Mouse (Mus musculus): Measurements from ENCODE around the gene Sec16b.

The Sec16b gene

GRCm38 (mm10) chr1:157506522-157506921, at the start of gene Sec16b:
Gene Sec16b (plus strand): TSS chr1:157506728.
- DNase-seq (ENCODE audit: low read depth, low spot score), result no peak

DNA sequence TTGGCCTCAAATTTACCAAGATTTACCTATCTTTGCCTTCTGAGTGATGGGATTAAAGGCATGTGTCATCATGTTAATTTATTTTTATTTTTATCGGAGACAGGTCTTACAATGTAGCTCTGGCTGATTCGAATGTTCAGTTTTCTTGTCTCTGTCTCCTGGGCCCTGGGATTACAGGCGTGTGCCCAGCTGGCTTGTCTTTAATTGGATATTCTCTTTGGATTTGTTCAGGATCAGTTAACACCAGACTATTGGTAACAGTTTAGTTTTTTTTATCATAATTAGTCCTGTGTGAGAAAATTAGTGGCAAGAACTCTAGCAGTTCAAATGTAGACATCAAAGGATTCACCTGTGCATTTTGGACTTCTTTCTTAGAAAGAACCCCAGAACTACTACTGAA, 48.7 kb upstream of the Sec16b start:
- DNase-seq (ENCODE audit: low read depth, low spot score), result no peak

- no peak for DNase-seq (ENCODE audit: low read depth, low spot score)
Observed at GRCm38 (mm10) chr1:157458421-157459208, 47.9 kb upstream of the Sec16b start, which contains the start of gene Cryzl2. Gene Cryzl2 (plus strand): TSS chr1:157458577.

GRCm38 (mm10) chr1:157459904-157460303, 46.6 kb upstream of the Sec16b start:
- DNase-seq (ENCODE audit: low read depth, low spot score), result no peak

DNA sequence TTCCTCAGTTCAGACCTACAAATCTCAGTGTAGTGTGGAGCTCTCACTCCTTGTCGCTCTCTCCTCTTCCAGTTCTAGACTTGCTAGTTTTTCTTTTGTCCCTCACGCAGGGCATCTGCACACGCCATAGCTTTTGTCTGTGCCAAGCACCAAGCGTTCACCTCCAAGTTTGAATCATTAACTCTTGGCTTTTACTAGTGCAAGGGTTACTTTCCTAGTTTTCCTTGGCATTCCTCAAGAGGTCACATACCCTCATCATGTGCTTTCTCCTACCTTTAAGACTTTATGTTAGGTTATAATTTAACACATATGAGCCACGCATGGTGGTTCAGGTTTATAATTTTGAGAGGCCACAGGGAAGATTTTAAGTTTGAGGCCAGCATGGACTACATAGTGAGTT, 45.3 kb upstream of the Sec16b start:
- no peak for DNase-seq (ENCODE audit: low read depth, low spot score)

GRCm38 (mm10) chr1:157462336-157462735, 44.2 kb upstream of the Sec16b start:
- no peak for DNase-seq (ENCODE audit: low read depth, low spot score)

- no peak for DNase-seq (ENCODE audit: low read depth, low spot score)
Observed at GRCm38 (mm10) chr1:157465194-157465593, 41.3 kb upstream of the Sec16b start.

- no peak for DNase-seq (ENCODE audit: low read depth, low spot score)
Observed at GRCm38 (mm10) chr1:157467866-157468265, 38.7 kb upstream of the Sec16b start.

DNA sequence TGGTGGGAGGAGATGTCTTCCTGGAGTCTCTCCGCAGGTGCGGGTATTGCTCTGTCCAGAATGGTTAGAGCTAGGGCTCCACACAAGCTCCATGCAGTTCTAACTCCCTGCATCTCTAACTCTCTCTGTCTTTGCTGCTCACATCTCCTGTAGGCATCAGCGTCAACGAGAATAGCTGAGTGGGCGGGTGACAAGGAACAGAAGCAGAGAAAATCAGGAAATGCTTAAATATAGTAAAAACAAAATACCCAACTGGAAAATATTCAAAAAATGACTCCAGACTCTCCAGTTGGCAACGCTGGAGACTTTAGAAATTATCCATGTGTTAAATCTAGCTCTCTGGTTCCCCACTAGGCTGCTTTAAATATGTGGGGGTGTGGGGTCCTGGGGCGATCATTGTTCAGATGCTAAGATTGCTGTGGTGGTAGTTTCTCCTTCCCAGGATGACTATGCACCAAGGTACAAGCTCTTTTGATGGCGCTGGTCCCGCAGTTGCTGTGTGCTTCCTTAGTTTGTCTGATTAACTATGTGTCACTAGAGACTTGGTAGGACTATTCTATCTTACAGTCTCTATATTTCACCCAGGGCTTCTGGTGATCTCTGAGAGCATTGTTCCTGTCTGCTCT, 35.7 kb upstream of the Sec16b start:
- no peak for DNase-seq (ENCODE audit: low read depth, low spot score)

DNA sequence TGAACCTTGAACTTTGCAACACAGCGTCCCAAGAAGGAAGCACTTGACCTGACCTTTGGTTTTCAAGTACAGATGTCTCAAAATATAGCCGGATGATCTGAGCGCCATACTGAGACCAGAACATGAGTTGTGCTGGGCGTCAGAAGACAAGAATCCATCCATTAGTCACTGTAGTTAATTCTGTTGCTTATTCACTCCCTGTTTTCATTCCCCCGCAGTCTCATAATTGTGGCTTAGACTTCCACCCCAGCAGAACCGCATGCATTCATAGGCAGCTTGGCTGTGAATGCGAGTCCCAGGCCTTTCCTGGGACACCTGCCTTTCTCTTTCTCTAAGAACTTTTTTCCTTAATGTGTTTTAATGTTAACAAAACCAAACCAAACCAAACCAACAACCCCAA, 33.8 kb upstream of the Sec16b start:
- DNase-seq (ENCODE audit: low read depth, low spot score), result no peak

DNA sequence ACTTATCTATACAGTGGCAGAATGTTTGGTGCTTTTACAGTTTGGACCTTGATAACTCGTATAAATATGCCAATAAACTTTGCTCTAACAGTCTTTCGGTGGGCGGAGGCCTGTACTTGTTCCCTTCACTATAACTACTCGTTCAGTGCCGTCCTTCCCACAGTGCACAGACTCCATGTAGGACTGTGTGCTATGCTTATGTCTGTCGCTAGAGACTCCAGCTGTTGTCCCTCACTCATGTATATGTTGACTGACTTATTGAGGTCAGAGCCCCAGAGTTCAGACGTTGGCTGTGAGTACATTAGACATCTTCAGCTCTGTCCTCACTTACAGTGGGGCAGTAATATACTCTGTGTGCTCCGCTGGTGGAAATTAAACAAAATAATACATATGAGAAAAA, 31.7 kb upstream of the Sec16b start:
- DNase-seq (ENCODE audit: low read depth, low spot score), result no peak

DNA sequence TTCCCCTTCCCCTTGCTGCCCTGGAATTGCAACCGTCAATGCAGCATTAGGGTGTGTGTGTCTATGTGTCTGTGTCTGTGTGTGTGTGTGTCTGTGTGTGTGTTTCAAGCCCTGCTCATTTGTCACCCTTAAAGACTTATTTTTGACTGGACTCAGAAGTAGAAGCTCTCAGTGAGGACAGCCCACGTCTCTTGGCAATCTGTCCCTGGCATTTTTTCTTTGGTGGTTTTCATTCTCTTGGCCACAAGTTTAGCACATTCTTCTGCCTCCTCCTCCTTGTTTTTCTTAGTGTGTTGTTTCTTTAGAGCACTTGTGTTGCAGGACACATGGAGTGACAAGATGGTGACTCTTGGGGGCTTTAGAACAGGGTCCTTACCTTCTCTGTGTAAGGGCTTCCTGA, 30.3 kb upstream of the Sec16b start:
- DNase-seq (ENCODE audit: low read depth, low spot score), result no peak

- no peak for DNase-seq (ENCODE audit: low read depth, low spot score)
Observed at GRCm38 (mm10) chr1:157480090-157480489, 26.4 kb upstream of the Sec16b start.

GRCm38 (mm10) chr1:157480901-157481300, 25.6 kb upstream of the Sec16b start:
- DNase-seq (ENCODE audit: low read depth, low spot score), result no peak

GRCm38 (mm10) chr1:157481666-157482065, 24.9 kb upstream of the Sec16b start:
- no peak for DNase-seq (ENCODE audit: low read depth, low spot score)

- no peak for DNase-seq (ENCODE audit: low read depth, low spot score)
Observed at GRCm38 (mm10) chr1:157484161-157484560, 22.4 kb upstream of the Sec16b start.

DNA sequence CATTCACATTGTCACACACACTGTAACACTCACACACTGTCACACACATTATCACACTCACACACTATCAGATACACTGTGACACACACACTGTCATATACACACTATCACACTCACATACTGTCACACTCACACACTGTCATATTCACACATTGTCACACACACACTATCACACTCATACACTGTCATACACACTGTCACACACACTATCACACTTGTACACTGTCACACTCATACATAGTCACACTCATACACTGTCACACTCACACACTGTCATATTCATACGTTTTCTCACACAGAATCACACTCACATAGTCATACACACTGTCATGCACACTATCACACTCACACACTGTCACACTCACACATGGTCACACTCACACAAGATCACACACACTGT, 5.9 kb upstream of the Sec16b start:
- no peak for DNase-seq (ENCODE audit: low read depth, low spot score)

- no peak for DNase-seq (ENCODE audit: low read depth, low spot score)
Observed at GRCm38 (mm10) chr1:157501352-157501945, 5.1 kb upstream of the Sec16b start.

DNA sequence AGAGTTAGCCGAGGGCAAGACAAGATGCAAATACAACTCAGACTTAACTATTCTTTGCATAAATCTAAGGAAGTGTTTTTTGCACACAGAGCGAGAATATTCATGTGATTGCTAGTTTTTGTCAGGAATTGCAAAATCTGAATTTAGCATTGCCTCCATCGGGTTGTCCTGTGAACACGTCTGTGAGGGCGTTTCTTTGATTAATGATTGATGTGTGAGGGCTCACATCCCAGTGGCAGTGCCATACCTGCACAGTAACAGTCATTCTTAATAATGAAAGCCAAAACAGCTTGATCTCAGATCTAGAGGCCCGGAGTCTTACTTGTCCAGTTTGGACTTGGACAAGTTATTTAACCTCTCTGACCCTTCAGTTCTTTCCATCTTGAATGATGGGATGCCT, 3.5 kb upstream of the Sec16b start:
- no peak for DNase-seq (ENCODE audit: low read depth, low spot score)

GRCm38 (mm10) chr1:157506995-157507595, 567 bp downstream of the Sec16b start:
- no peak for DNase-seq (ENCODE audit: low read depth, low spot score)

GRCm38 (mm10) chr1:157507814-157508213, 1.3 kb downstream of the Sec16b start:
- no peak for DNase-seq (ENCODE audit: low read depth, low spot score)

DNA sequence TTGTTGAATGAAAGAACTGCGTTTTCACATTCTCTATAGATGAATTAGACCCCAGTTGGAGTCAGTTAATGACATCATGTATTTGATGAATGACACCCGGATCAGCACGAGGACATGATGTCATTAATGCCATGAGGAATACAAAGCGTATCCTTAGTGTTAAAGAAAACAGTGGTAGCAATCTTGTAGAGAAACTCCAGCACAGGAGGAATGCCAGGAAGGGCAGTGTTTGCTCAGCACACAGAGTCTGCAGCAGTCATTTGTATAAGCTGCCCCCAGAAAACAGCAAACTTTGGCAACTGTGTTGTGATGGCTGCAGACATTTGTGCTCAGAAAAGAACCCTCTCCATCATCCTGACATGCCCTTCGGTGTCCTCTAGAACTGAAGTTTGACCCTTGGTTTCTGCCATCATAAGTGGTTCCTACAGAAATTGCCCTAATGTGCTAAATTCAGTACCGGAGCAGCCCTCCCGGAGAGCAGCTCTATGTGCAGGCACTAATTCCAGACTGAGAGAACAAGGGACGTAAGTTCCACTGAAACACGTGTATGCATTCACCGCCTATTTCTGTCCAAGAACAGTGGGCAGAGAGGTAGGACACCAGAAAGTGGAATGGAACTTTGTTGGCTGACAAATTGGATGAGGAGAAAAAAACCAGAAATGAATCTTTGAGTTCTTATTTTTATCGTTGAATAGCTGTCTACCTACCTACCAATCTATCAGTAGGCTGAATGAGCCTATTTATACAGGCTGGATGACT, 6.3 kb downstream of the Sec16b start:
- no peak for DNase-seq (ENCODE audit: low read depth, low spot score)

All from c-Kit-negative CD71-positive TER-119-positive erythroid progenitor cells, embryonic 14.5 days (primary cell).